Mouse (Mus musculus) liver, embryonic 15.5 days (tissue): ENCODE measurements around the gene Ifit1. TPM values are rescaled to one million over a fixed set of nuclear protein-coding genes. Genes with fewer than 3 reads are reported as not detected.
"Not testable (repeated sequence)": the region's sequence is repeated elsewhere in the genome, so short reads cannot be mapped to it uniquely, and the experiment has no call there.

Source experiments
- ATAC-seq: fragments of 200-750 bp; cut with Nextera tagmentation; 2 replicates; pipeline ENCODE4 v1.8.0; 2017; ENCODE audit warnings: moderate number of reproducible peaks, mild to moderate bottlenecking, moderate library complexity; ENCODE audit not compliant: insufficient read depth
- H3K27ac ChIP-seq: fragments of 300-500 bp; sonication (generic); replicated peaks from 2 replicates; pipeline ENCODE4 v1.5.1; 2015; ENCODE audit warnings: mild to moderate bottlenecking, inconsistent platforms
- H3K27me3 ChIP-seq: fragments of 300-500 bp; sonication (generic); 2 replicates; pipeline ENCODE4 v1.6.1; 2015; ENCODE audit warnings: mild to moderate bottlenecking, inconsistent platforms
- H3K36me3 ChIP-seq: fragments of 300-500 bp; sonication (generic); replicated peaks from 2 replicates; pipeline ENCODE4 v1.6.1; 2015; ENCODE audit warnings: moderate library complexity, mild to moderate bottlenecking, inconsistent platforms
- H3K4me1 ChIP-seq: fragments of 300-500 bp; sonication (generic); replicated peaks from 2 replicates; pipeline ENCODE4 v1.6.1; 2015; ENCODE audit warnings: inconsistent platforms
- H3K4me2 ChIP-seq: fragments of 300-500 bp; sonication (generic); 2 replicates; pipeline ENCODE4 v1.6.1; 2015; ENCODE audit warnings: moderate library complexity, mild to moderate bottlenecking, inconsistent platforms
- H3K4me3 ChIP-seq: fragments of 300-500 bp; sonication (generic); replicated peaks from 2 replicates; pipeline ENCODE4 v1.5.1; 2015; ENCODE audit warnings: mild to moderate bottlenecking, inconsistent platforms
- H3K9ac ChIP-seq: fragments of 300-500 bp; sonication (generic); 2 replicates; pipeline ENCODE4 v1.6.1; 2015; ENCODE audit warnings: moderate library complexity, mild to moderate bottlenecking, inconsistent platforms
- H3K9me3 ChIP-seq: fragments of 300-500 bp; sonication (generic); replicated peaks from 2 replicates; pipeline ENCODE4 v1.6.1; 2016; ENCODE audit warnings: inconsistent platforms
- WGBS: fragments of 180-500 bp; shearing (Covaris S2); methylation state at CpG from one replicate; pipeline ENCODE4 v1.1.7; 2015; ENCODE audit warnings: mixed read lengths; ENCODE audit not compliant: insufficient replicate concordance; 5-methylcytosine and 5-hydroxymethylcytosine counted together
- polyA plus RNA-seq: library from polyadenylated mRNA; unstranded; fragments of >200 nt; fragmentation: Nextera tagmentation; extraction: Ambion mirVana; gene quantifications from 2 replicates; pipeline ENCODE4 v1.2.1, GENCODE M21; 2015

The Ifit1 gene
- polyA plus RNA-seq, 1 experiment from 2014 or later: 1.5 TPM

DNA sequence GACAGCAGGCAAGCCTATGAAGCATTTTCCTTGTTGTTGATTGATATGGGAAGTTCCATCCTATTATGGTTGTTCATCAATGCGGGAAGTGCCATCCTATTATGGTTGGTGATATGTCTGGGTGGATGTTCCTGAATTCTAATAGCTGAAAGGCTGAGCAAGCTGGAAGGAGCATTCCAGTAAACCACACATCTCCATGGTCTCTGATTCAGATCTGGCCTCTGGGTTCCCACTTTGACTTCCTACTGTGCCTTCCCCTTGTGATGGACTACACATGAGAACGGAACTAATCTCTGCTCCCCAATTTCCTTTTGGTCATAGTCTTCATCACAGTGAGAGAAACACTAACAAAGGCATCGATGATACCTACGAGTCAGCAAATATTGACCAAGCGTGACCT, 19.8 kb upstream of the Ifit1 start:
- Histone ChIP-seq H3K4me2 (no peak overlapping the region), H3K9me3 (no peaks in the 10 kb centered on the region), H3K9ac (no peak overlapping the region), H3K4me1 (no peaks in the 10 kb centered on the region), H3K36me3 (no peaks in the 10 kb centered on the region), H3K27ac (no peak overlapping the region), H3K27me3 (no peaks in the 10 kb centered on the region), H3K4me3 (no peak overlapping the region)
- 69% methylated on average over 5 of the region's 5 CpGs for WGBS
- ATAC-seq: no peak

DNA sequence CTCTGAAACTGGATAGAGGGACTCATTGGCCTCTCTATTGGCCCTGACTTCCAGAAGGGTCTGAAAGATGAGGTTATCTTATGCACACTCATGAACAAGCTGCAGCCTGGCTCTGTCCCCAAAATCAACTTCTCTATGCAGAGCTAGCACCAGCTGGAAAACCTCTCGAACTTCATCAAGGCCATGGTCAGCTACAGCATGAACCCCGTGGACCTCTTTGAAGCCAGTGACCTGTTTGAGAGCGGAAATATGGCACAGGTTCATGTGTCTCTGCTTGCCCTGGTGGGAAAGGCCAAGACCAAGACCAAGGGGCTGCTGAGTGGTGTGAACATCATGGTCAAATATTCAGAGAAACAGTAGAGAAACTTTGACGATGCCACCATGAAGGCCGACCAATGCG, 16.9 kb upstream of the Ifit1 start:
- Histone ChIP-seq H3K4me3 (no peak overlapping the region), H3K27me3 (no peaks in the 10 kb centered on the region), H3K4me2 (no peak overlapping the region), H3K4me1 (no peaks in the 10 kb centered on the region), H3K27ac (no peak overlapping the region), H3K9me3 (no peaks in the 10 kb centered on the region), H3K36me3 (no peaks in the 10 kb centered on the region), H3K9ac (no peak overlapping the region)
- WGBS: 78% methylated on average over 6 of the region's 6 CpGs
- ATAC-seq: no peak

DNA sequence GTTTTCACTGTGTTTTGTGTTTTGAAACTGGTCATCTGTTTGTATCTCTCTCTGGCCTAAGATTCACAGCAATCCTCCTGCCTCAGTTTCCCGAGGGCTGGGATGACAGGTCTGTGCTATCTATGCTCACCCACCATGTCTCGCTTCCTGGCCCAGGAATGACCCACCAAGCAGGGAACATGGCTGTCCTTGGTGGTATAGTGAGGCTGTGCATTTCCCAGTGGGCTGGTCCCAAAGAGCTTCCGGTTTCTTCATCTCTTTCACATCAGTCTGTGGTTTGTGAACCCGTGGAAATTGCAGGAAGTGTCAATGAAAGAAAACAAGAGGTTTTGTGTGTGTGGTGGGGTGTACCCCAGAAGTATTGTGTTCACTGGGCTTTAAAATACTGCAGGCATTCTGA, 16.0 kb upstream of the Ifit1 start:
- H3K4me2 ChIP-seq: no peak overlapping the region
- H3K4me3 ChIP-seq: no peak overlapping the region

DNA sequence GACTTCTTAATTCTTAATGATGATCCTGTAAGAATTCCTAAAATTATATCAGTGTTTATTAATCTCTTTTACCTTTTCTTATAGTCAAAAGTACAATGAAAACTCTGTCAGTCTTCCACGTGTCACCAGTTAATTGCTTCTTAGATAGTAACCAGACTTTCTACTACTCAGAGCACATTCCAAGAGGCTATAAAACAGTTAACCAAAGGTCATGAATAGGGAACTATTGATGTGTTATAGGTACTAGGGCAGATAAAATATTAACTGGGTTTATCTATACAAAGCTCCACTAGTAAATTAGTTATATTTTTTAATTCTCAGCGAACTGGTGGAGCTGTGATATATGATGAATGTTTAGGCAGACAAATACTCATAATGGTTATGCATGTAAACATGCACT, 13.2 kb upstream of the Ifit1 start:
- Histone ChIP-seq H3K9ac (no peak overlapping the region), H3K36me3 (no peaks in the 10 kb centered on the region), H3K4me1 (0 out of 2 replicates have a peak, but pooled peaks cover 4% of the 10 kb centered on the region), H3K4me2 (no peak overlapping the region), H3K9me3 (no peaks in the 10 kb centered on the region), H3K27ac (no peak overlapping the region), H3K4me3 (no peak overlapping the region), H3K27me3 (no peaks in the 10 kb centered on the region)
- ATAC-seq: no peak
- WGBS: 51% methylated on average over 2 of the region's 2 CpGs

More for the DNA sequence above, 16.0 kb upstream of the Ifit1 start:
- no peak overlapping the region for H3K9ac ChIP-seq
- H3K27ac ChIP-seq: no peak overlapping the region
- no peaks in the 10 kb centered on the region for H3K27me3 ChIP-seq
- WGBS: 38% methylated on average over 4 of the region's 4 CpGs
- no peaks in the 10 kb centered on the region for H3K4me1 ChIP-seq
- no peaks in the 10 kb centered on the region for H3K9me3 ChIP-seq
- ATAC-seq: no peak
- no peaks in the 10 kb centered on the region for H3K36me3 ChIP-seq

DNA sequence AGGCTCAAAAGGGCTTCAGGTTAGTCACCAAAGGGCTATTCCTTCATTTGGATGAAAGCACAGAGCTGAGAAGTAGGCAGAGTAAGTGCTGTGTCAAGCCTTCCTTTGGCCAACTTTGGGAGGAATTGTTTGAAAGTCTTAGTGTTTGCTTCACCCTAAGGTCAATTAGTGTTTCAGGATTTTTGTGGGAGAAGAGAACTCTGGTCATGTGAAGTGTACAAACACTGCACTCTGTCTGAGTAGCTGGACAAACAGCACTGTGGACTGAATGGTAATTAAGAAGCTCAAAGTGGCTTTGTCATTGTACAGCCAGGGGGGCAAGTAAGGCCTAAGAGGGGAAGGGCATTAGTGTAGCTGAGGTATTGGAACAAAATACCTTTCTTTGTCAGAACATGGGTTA, 9.2 kb upstream of the Ifit1 start:
- no peak overlapping the region for H3K9ac ChIP-seq
- H3K4me1 ChIP-seq: 0 out of 2 replicates have a peak, but pooled peaks cover 4% of the 10 kb centered on the region

DNA sequence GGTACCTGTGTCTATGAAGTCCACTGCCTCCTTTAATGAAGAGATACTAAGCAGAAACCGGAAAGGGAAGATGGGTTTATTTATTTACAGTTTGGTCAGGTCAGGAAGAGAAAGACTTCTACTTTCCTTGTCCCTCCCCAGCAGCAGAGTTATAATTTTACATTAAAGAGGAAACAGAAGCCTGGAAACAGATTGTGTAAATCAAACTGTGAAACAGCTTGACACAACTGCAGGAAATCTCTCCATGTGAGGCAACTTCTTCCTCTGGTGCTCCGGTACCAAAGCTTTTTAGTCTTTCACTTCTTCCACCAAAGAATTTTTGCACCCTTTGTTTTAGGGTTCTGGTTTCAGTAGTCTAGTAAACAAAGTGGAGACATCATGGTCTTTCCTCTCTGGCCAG, 7.2 kb upstream of the Ifit1 start:
- no peak for ATAC-seq
- Histone ChIP-seq H3K4me3 (no peak overlapping the region), H3K27ac (peak overlapping the region; percentile 14; the same call in 1 of the 2 replicates), H3K4me2 (no peak overlapping the region), H3K4me1 (peaks cover 4% of the 10 kb centered on the region; the same call in 1 of the 2 replicates), H3K27me3 (0 out of 2 replicates have a peak, but pooled peaks cover 6% of the 10 kb centered on the region), H3K36me3 (no peaks in the 10 kb centered on the region), H3K9me3 (no peaks in the 10 kb centered on the region), H3K9ac (no peak overlapping the region)
- WGBS: 28% methylated on average over 2 of the region's 2 CpGs

More for the DNA sequence above, 9.2 kb upstream of the Ifit1 start:
- Histone ChIP-seq H3K4me2 (no peak overlapping the region), H3K27me3 (no peaks in the 10 kb centered on the region), H3K4me3 (no peak overlapping the region), H3K36me3 (no peaks in the 10 kb centered on the region), H3K9me3 (no peaks in the 10 kb centered on the region), H3K27ac (no peak overlapping the region)
- ATAC-seq: no peak

DNA sequence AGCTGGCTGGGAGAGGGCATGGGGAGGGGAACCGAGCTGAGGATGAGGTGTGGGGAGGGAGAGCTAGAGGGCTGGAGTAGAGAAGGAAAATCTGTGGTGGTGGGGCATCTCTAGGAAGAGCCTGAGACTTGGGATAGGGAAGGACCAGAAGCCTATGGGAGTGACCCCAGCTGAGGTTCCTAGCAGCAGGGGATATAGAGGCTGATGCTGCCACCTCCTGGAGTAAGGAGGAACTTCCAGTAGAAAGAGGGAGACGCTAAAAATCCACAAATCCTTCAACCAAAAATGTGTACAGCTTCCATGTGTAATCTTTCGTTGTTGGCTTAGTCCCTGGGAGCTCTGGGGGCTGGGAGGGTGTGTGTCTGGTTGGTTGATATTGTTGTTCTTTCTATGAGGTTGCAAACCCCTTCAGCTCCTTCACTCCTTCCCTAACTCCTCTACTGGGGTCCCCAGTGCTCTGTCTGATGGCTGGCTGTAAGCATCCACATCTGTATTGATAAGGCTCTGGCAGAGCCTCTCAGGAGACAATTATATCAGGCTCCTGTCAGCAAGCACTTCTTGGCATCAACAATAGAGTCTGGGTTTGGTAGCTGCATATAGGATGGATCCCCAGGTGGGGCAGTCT, 3.6 kb upstream of the Ifit1 start:
- no peak overlapping the region for H3K9ac ChIP-seq
- no peak for ATAC-seq
- H3K36me3 ChIP-seq: no peaks in the 10 kb centered on the region
- H3K4me2 ChIP-seq: no peak overlapping the region
- H3K27ac ChIP-seq: no peak overlapping the region
- peaks cover 11% of the 10 kb centered on the region; the same call in 1 of the 2 replicates for H3K4me1 ChIP-seq
- WGBS: 9% methylated on average over 3 of the region's 3 CpGs
- H3K4me3 ChIP-seq: no peak overlapping the region
- H3K9me3 ChIP-seq: no peaks in the 10 kb centered on the region
- 0 out of 2 replicates have a peak, but pooled peaks cover 11% of the 10 kb centered on the region for H3K27me3 ChIP-seq

DNA sequence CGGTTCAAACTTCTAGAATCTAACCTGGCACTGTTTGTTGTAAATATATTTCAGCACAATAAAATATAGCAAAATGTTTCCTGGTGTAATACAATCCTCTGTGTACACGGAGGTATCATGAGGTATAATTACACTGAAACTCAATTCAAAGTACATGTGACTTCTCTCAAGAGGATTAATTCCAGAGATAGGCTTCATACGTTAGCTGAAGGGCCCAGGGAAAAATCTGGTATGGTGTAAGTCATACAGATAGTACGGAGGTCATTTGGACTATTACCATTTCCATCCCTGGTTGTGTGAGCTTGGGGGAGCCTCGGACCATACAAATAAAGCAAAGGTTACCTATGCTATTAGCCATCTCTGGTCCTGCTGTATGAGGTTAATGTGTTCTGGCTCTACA, 1.9 kb downstream of the Ifit1 start:
- 58% methylated on average over 5 of the region's 5 CpGs for WGBS
- no peaks in the 10 kb centered on the region for H3K9me3 ChIP-seq
- no peak overlapping the region for H3K4me2 ChIP-seq

DNA sequence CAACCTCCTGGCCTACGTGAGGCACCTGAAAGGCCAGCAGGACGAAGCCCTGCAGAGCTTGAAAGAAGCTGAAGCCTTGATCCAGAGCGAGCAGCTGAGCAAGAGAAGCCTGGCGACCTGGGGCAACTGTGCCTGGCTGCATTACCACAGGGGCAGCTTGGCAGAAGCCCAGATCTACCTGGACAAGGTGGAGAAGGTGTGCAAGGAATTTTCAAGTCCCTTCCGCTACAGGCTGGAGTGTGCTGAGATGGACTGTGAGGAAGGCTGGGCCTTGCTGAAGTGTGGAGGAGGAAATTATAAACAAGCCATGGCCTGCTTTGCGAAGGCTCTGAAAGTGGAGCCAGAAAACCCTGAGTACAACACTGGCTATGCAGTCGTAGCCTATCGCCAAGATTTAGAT, 7.0 kb downstream of the Ifit1 start:
- WGBS: 71% methylated on average over 8 of the region's 8 CpGs

More for the DNA sequence above, 1.9 kb downstream of the Ifit1 start:
- H3K36me3 ChIP-seq: no peaks in the 10 kb centered on the region
- no peak overlapping the region for H3K27ac ChIP-seq
- H3K4me1 ChIP-seq: peaks cover 17% of the 10 kb centered on the region
- no peak for ATAC-seq
- no peak overlapping the region for H3K9ac ChIP-seq
- H3K27me3 ChIP-seq: peaks cover 15% of the 10 kb centered on the region; the same call in 1 of the 2 replicates
- H3K4me3 ChIP-seq: no peak overlapping the region

DNA sequence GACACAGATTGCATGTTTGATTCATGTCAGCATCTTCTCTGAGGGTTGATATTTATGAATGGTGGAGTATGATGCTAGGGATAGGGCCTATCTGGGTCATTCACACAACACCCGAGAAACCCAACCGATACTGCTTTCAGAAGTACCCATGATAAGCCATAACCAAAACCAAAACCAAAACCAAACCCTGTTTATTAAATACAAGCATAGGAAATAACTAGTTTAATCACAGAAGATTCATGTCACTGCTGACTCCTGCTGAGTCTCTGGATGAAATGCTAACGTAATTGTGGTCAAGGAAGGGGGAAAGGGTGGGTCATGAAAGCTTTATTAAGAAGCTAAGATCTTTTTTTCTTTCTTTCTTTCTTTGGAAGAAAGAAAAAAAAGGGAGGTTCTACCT, 9.6 kb downstream of the Ifit1 start:
- Histone ChIP-seq H3K9me3 (no peaks in the 10 kb centered on the region), H3K9ac (no peak overlapping the region), H3K4me2 (no peak overlapping the region), H3K36me3 (no peaks in the 10 kb centered on the region), H3K4me3 (no peak overlapping the region), H3K27ac (no peak overlapping the region), H3K27me3 (peaks cover 4% of the 10 kb centered on the region; the same call in 1 of the 2 replicates), H3K4me1 (peaks cover 16% of the 10 kb centered on the region)
- WGBS: 60% methylated on average over 3 of the region's 3 CpGs
- ATAC-seq: no peak

More for the DNA sequence above, 7.0 kb downstream of the Ifit1 start:
- not testable (repeated sequence) for H3K27ac ChIP-seq, ATAC-seq, H3K4me3 ChIP-seq, H3K9ac ChIP-seq, H3K9me3 ChIP-seq, H3K4me1 ChIP-seq, H3K27me3 ChIP-seq, H3K4me2 ChIP-seq, H3K36me3 ChIP-seq

DNA sequence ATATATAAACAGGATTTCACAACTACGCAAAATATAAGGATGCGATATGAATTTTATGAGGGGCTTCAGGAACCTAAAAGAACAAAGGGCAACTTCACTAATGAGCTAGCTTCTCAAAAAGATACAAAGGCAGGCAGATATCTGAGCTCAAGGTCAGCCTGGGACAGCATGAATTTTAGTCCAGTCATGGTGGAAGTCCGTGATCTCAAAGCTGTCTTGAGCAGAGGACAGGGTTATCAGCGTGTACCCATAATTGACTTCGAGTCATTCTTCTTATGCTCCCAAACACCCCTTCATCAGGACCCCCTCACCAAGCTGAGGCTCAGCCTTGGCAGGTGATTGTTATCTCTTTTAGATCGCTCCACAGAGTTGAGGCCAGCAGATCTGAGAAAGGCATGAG, 10.3 kb downstream of the Ifit1 start:
- no peaks in the 10 kb centered on the region for H3K9me3 ChIP-seq
- peaks cover 23% of the 10 kb centered on the region for H3K4me1 ChIP-seq
- no peak overlapping the region for H3K4me3 ChIP-seq
- WGBS: 53% methylated on average over 6 of the region's 6 CpGs
- no peak for ATAC-seq
- no peaks in the 10 kb centered on the region for H3K36me3 ChIP-seq
- no peak overlapping the region for H3K27ac ChIP-seq
- no peaks in the 10 kb centered on the region for H3K27me3 ChIP-seq
- H3K9ac ChIP-seq: no peak overlapping the region
- H3K4me2 ChIP-seq: no peak overlapping the region

DNA sequence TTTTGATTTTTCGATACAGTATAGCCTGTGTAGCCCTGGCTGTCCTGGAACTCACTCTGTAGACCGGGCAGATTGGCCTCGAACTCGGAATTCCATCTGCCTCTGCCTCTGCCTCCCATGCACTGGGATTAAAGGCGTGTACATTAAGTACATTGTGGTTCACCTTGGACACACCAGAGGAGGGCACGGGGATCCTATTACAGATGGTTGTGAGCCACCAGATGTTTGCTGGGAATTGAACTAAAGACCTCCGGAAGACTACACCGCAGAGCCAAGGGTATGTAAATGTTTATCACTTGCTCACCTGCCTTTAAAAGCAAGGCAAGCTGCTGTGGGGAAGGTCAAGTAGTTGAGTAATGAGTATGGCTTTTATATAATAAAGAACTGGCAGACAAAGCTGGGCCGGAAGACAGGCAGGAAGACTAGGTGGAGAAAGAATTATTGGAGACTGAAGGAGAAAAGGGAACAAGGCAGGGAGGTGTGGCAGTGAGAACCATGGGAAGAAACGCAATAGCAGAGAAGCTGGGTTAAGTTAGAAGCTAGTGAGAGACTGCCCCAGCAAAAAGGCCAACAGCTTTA, 14.6 kb downstream of the Ifit1 start:
- no peaks in the 10 kb centered on the region for H3K36me3 ChIP-seq
- 81% methylated on average over 10 of the region's 10 CpGs for WGBS
- no peak overlapping the region for H3K9ac ChIP-seq
- H3K27ac ChIP-seq: peak overlapping the region; percentile 92
- no peaks in the 10 kb centered on the region for H3K27me3 ChIP-seq
- ATAC-seq: no peak
- no peaks in the 10 kb centered on the region for H3K9me3 ChIP-seq
- H3K4me3 ChIP-seq: no peak overlapping the region
- no peak overlapping the region for H3K4me2 ChIP-seq
- H3K4me1 ChIP-seq: peaks cover 50% of the 10 kb centered on the region
